Mouse (Mus musculus) CD4-positive, CD25-positive, alpha-beta regulatory T cell, adult 4 months (primary cell): ENCODE data around the gene Kcnb1. TPM values are rescaled to one million over a fixed set of nuclear protein-coding genes. Genes with fewer than 3 reads are reported as not detected.

ENCODE experiments used
- ATAC-seq: one replicate; pipeline ENCODE4 v1.8.0; 2017
- polyA plus RNA-seq, 2 experiments: library from polyadenylated mRNA; unstranded; fragments of 100-300 nt; shearing (Covaris generic); gene quantifications; one replicate each; pipeline ENCODE4 v1.2.1; 2017

Gene Kcnb1
- polyA plus RNA-seq, 2 experiments from 2014 or later, result 0.22 to 0.92 TPM

DNA sequence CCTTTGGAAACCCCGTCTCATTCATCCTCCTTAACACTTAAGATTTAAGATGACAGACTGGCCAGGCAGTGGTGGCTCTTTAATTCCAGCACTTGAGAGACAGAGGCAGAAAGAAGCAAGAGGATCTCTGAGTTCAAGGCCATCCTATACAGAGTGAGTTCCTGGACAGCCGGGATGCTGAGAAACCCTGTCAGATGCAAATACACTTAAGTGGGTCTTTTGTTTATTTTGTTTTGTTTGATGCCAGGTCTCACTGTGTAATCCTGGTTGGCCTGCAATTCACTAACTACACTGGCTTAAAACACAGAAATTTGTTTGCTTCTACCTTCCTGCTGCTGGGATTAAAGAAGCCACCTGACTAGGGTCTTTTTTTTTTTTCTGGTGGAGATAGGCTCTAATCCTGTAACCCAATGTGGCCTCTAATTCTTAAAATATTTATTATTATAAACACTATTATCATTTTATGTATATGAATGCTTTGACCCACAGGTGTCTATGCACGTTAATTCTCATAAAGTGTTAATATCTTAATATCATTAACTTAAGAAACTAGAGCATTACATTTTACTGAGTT, 131.1 kb downstream of the Kcnb1 start:
- no peak for ATAC-seq

DNA sequence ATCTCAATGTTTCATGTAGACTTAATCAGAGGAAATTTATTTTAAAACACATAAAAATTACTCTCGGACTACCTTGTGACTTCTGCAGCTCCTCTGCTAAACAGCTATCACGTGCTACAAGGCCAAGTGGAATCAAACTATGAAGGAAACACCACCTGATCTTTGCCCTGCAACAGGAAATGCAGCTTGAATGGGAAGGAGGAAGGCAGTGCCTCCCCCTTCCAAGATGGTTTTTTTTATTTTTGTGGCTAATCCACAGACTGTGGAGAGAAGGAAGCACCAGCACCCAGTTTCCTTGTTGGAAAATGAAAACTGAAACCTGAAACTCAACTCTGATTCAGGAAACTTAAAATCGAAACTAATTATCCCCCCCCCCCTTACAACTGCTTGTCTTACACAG, 131.8 kb downstream of the Kcnb1 start:
- ATAC-seq, result no peak

GRCm38 (mm10) chr2:167056942-167057323, 133.0 kb downstream of the Kcnb1 start:
- no peak for ATAC-seq

DNA sequence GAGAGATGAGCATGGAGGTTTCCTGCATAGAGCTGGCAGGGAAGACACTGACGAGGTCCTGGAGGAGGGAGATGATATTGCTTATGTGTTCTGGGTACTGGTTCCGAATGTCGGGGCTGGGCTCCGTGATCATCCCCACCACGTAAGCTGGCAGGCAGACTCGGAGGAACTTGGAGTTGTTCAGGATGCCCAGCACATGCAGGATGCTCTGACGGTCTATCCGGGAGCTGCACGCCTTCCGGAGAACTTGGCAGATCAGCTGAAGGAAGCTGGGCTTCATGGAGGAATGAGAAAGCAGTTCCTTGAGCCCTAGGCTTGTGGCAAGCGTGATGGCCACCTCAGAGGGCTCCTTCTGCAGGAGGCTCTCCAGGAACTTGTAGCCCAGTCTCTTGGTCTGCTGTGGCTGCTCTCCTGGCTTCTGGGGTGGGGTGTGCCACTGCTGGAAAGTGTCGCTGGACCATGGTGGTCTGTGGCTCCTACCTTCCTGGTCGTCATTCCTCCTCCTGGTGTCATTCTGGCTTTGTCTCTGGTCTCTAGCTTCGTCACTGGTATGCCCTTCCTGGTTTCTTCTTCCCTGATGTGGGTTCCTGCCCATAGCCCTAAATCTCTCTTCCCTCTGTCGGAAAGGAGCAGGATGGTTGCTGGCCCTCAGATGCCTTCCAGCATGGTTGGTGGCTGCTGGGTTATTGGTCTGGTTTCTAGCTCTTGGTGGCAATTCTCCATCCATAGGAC, 133.6 kb downstream of the Kcnb1 start:
- ATAC-seq, result no peak

GRCm38 (mm10) chr2:167055386-167055785, 134.6 kb downstream of the Kcnb1 start:
- no peak for ATAC-seq

DNA sequence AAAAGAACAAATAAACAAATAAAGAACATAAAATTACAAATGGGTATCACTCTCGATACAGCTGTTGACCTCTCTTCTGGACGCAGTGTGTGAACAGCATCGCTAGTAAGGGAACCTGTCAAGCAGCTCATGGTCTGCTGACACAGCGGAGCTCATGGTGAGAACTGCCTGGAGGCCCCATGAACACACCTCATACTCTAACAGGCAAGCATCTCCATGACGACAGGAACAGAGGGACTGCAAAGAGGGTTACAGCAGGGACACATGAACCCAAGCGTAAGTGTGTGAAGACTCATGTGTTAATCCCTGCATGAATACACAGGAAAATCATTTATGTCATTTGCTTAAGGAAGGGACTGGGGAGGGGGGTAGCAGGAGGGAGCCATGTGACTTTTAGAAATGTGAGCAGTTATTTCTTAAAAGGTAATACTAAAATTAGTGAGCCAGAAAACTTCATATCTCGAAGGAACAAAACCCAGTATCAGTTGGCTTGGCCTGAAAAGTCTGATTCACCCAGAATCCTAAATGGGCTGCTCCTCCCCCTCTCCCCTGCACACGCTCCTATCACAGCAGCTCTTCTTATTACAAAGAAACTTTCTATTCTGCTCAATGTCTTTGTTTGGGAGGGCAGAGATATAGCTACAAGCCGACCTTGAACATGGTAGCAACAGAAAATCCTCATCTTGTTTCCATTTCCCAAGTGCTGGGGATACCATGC, 136.7 kb downstream of the Kcnb1 start:
- no peak for ATAC-seq

DNA sequence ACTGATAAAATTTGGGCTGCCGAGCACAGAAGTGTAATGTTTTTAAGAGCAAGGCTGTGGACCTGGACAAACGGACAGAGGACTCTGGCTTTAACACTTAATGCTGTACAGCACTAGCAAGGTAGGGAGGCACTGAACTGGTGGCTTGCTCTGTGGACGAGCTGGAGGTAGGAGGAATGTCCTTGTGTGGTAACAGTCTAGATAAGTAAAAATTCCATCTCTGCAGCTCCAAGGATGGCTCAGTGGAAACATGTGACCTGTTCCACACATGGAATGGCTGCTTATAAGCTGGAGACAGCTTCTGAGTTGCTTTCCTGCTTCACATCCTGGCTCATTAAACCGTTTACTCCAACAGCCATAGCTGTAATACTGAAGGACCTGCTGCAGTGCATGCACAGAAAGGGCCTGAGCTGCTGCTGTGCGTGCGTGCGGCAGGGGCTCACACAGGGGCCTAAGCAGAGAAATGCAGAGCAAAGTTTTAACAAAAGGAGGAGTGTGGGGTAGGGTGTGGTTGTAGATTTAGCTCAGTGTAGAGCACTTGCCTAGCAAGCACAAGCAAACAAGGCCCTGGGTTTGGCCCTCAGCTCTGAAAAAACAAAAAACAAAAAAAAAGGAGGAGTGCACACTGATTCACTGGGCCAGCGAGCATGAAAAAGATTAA, 141.1 kb downstream of the Kcnb1 start:
- no peak for ATAC-seq

DNA sequence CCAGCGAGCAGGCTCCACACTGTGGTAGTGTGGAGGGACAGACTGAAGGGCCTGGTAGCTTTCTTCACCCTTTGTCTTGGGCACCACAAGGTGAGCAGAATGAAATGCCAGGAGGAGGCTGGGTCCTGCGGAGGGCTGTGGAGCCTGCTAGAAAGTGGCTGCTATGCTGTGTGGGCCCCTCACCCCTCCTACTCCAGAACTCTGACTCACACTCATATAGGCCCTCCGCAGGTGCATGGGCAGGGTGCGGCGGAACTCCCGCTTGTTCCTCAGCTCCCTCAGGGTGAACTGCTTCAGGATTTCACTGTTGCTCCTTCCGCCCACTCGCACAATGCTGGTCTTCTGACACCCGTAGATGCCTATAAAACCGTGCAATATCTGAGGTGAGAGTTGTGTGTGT, 141.7 kb downstream of the Kcnb1 start:
- no peak for ATAC-seq

Other genes with a start within 250 kb of the Kcnb1 start
- 10 to 100 TPM; 48.2 to 69.3 TPM for gene Stau1, start 193.9 kb downstream of the Kcnb1 start, polyA plus RNA-seq
- gene Ddx27, start 175.0 kb downstream of the Kcnb1 start, polyA plus RNA-seq, result 10 to 100 TPM; 33.4 to 61.0 TPM
- 10 to 100 TPM; 18.1 to 27.6 TPM for gene Znfx1, start 127.1 kb downstream of the Kcnb1 start, polyA plus RNA-seq
- under 1 TPM in 1 of 2 experiments, not detected in 1; 0.16 TPM for gene Ptgis, start 50.4 kb upstream of the Kcnb1 start, polyA plus RNA-seq
- gene B4galt5, start 159.0 kb upstream of the Kcnb1 start, polyA plus RNA-seq, result 1 to 10 TPM; 6.3 to 9.4 TPM
- 10 to 100 TPM; 42.4 to 75.1 TPM for gene Slc9a8, start 231.6 kb upstream of the Kcnb1 start, polyA plus RNA-seq